Mouse (Mus musculus) myocyte (in vitro differentiated cells): ENCODE results near the gene Borcs6.

Experiments
- MAX ChIP-seq: IDR thresholded peaks from one replicate; pipeline ENCODE4 v1.6.1; 2011; ENCODE audit warnings: low read depth, mild to moderate bottlenecking, control low read depth
- POLR2A ChIP-seq: IDR thresholded peaks from one replicate; pipeline ENCODE4 v1.6.1; 2011; ENCODE audit warnings: low read depth, mild to moderate bottlenecking, control low read depth, moderate library complexity; ENCODE audit not compliant: insufficient read length
- REST ChIP-seq: IDR thresholded peaks from one replicate; pipeline ENCODE4 v1.6.1; 2011; ENCODE audit warnings: mild to moderate bottlenecking, control low read depth, moderate library complexity; ENCODE audit not compliant: insufficient read depth, insufficient read length
- SRF ChIP-seq: IDR thresholded peaks from one replicate; pipeline ENCODE4 v1.6.1; 2011; ENCODE audit warnings: low read depth; ENCODE audit not compliant: control insufficient read depth, insufficient read length
- TCF12 ChIP-seq: IDR thresholded peaks from one replicate; pipeline ENCODE4 v1.6.1; 2011; ENCODE audit warnings: mild to moderate bottlenecking, control low read depth; ENCODE audit not compliant: poor library complexity, insufficient read depth, severe bottlenecking
- TCF3 ChIP-seq: IDR thresholded peaks from one replicate; pipeline ENCODE4 v1.6.1; 2011; ENCODE audit warnings: low read depth, control low read depth; ENCODE audit not compliant: insufficient read length
- USF1 ChIP-seq: IDR thresholded peaks from one replicate; pipeline ENCODE4 v1.6.1; 2011; ENCODE audit warnings: low read depth, mild to moderate bottlenecking, control low read depth, moderate library complexity

DNA sequence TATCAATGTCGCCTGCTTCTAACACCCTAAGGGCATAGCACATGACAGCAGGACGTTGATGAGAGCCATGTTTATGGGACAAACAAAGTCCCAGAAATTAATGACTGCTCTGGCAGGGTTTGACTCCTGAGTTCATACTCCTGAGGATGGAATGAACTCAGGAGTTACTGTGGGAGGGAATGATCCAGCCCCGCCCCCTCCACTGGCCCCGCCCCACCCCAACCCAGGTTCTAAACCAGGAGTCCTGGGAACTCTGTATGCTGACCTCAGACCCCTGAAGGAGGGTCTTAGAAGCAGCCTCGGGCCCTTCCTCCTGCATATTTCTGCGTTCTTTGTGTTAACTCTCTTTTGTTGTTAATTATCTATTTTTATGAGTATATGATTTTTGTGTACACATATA, 26.1 kb downstream of the Borcs6 start:
- TF ChIP-seq POLR2A (no peak), TCF12 (no peak), USF1 (no peak), TCF3 (no peak), SRF (no peak), MAX (no peak), REST (no peak)
